Mouse (Mus musculus): ENCODE results near the gene Uspl1. TPM values are rescaled to one million over a fixed set of nuclear protein-coding genes. Genes with fewer than 3 reads are reported as not detected.

Gene Uspl1
- polyA plus RNA-seq, 1 experiment, result 18.4 TPM

Other genes with a start within 250 kb of the Uspl1 start
- 0.11 TPM for gene Gm42791, start 189.2 kb upstream of the Uspl1 start, polyA plus RNA-seq (2012; fragmentation: generic; extraction: Trizol)
- 88.6 TPM for gene Hmgb1, start 139 bp downstream of the Uspl1 start, polyA plus RNA-seq (2012; fragmentation: generic; extraction: Trizol)
- gene Alox5ap, start 80.4 kb downstream of the Uspl1 start, polyA plus RNA-seq (2012; fragmentation: generic; extraction: Trizol), result 28.8 TPM
- gene Medag, start 227.4 kb downstream of the Uspl1 start, polyA plus RNA-seq (2012; fragmentation: generic; extraction: Trizol), result 0.61 TPM